ENCODE assay signal across 19 mouse cellular contexts in genomic region chr8:45597631-45598420, GRCm38 (mm10).
DNase-seq lines count a peak whose midpoint lies in the region; ATAC-seq lines count a peak whose summit lies in the region.
"Had no signal": no experiment of that assay in that cellular context is flagged by ENCODE, and none has a peak within 500 bp of the region (broad histone marks: within the 10 kb centered on the region; RNA-seq: fewer than 3 reads in every experiment).

No protein-coding gene starts in this region.

- H3K9ac ChIP-seq in heart, embryonic 11.5 days (ENCODE audit: low read depth, low read length), result no peak overlapping the region
- H3K9ac ChIP-seq in intestine, embryonic 15.5 days, result no peak overlapping the region
- H3K9ac ChIP-seq: embryonic facial prominence, embryonic 15.5 days; hindbrain, embryonic 13.5 days; liver, embryonic 14.5 days; lung, embryonic 15.5 days; midbrain, embryonic 13.5 days had no signal

- H3K36me3 ChIP-seq in heart, embryonic 11.5 days (ENCODE audit: control insufficient read depth, insufficient read depth, low read length), result no peaks in the 10 kb centered on the region
- no peaks in the 10 kb centered on the region for H3K36me3 ChIP-seq in intestine, embryonic 15.5 days
- H3K36me3 ChIP-seq: embryonic facial prominence, embryonic 15.5 days; forebrain, embryonic 10.5 days; hindbrain, embryonic 13.5 days; lung, embryonic 15.5 days had no signal

- peak overlapping the region; percentile 89 for H3K27ac ChIP-seq in heart, embryonic 11.5 days (ENCODE audit: low read depth, low read length)
- H3K27ac ChIP-seq in intestine, embryonic 15.5 days, result no peak overlapping the region
- H3K27ac ChIP-seq: embryonic facial prominence, embryonic 15.5 days; forebrain, embryonic 10.5 days; gastrocnemius, adult 2 months; hindbrain, embryonic 13.5 days; liver, embryonic 14.5 days; lung, embryonic 15.5 days; midbrain, embryonic 13.5 days had no signal

- 49% methylated on average over 7 of the region's 7 CpGs for WGBS in heart, embryonic 11.5 days (ENCODE audit: insufficient replicate concordance)
- 81% methylated on average over 7 of the region's 7 CpGs for WGBS in intestine, embryonic 15.5 days

- DNase-seq in heart, adult 11 months, result peak; percentile 78
- no peak for DNase-seq in heart, postnatal 36 days
- peak; percentile 65 for DNase-seq in 3T3-L1 (ENCODE audit: low read depth, low spot score)
- DNase-seq in heart, postnatal 10 days, result peak; percentile 48 to 55
- DNase-seq in T-cell, adult 2 months (ENCODE audit: low spot score), result no peak
- DNase-seq: adrenal gland, postnatal 14 days; B cell, adult 2 months; cerebellum, adult 18-20 months; cerebellum, postnatal 25 days; gastrocnemius, adult 2 months; thymus, postnatal 36 days had no signal

- no peaks in the 10 kb centered on the region for H3K9me3 ChIP-seq in heart, embryonic 11.5 days (replicated peaks; ENCODE audit: control insufficient read depth, low read length)
- H3K9me3 ChIP-seq in intestine, embryonic 15.5 days, result no peaks in the 10 kb centered on the region
- H3K9me3 ChIP-seq: embryonic facial prominence, embryonic 15.5 days; forebrain, embryonic 10.5 days; hindbrain, embryonic 13.5 days; lung, embryonic 15.5 days; midbrain, embryonic 13.5 days had no signal

- peak; percentile 57; the same call in 1 of the 2 replicates for ATAC-seq in heart, embryonic 11.5 days (replicated peaks; ENCODE audit: insufficient number of reproducible peaks, low FRiP score, low TSS enrichment)
- ATAC-seq in intestine, embryonic 15.5 days, result no peak
- ATAC-seq: midbrain, embryonic 13.5 days had no signal

- H3K27me3 ChIP-seq in heart, embryonic 11.5 days (ENCODE audit: control insufficient read depth, insufficient read depth, low read length), result no peaks in the 10 kb centered on the region
- H3K27me3 ChIP-seq in intestine, embryonic 15.5 days (replicated peaks), result no peaks in the 10 kb centered on the region
- H3K27me3 ChIP-seq: embryonic facial prominence, embryonic 15.5 days; hindbrain, embryonic 13.5 days; lung, embryonic 15.5 days; midbrain, embryonic 13.5 days had no signal

- intact Hi-C loops in heart, postnatal 36 days (cut with DNase I), result no loop called here
- intact Hi-C loops in heart, postnatal 10 days (cut with DNase I), result loop anchor here (5.0 kb wide), 1 partner anchor 59 kb away; no protein-coding TSS in a partner anchor

- H3K4me1 ChIP-seq in heart, embryonic 11.5 days (ENCODE audit: control insufficient read depth, insufficient read depth, low read length), result peaks cover 2% of the 10 kb centered on the region; the same call in 1 of the 2 replicates
- no peaks in the 10 kb centered on the region for H3K4me1 ChIP-seq in intestine, embryonic 15.5 days (replicated peaks)
- H3K4me1 ChIP-seq: forebrain, embryonic 10.5 days; hindbrain, embryonic 13.5 days; midbrain, embryonic 13.5 days had no signal

- H3K4me3 ChIP-seq in heart, embryonic 11.5 days (ENCODE audit: low read depth, low read length), result no peak overlapping the region
- H3K4me3 ChIP-seq in intestine, embryonic 15.5 days (replicated peaks), result no peak overlapping the region
- H3K4me3 ChIP-seq: embryonic facial prominence, embryonic 15.5 days; forebrain, embryonic 10.5 days; gastrocnemius, adult 2 months; hindbrain, embryonic 13.5 days; lung, embryonic 15.5 days; midbrain, embryonic 13.5 days had no signal

- no peak overlapping the region for H3K4me2 ChIP-seq in heart, embryonic 11.5 days
- no peak overlapping the region for H3K4me2 ChIP-seq in intestine, embryonic 15.5 days (replicated peaks)
- H3K4me2 ChIP-seq: embryonic facial prominence, embryonic 15.5 days; hindbrain, embryonic 13.5 days; lung, embryonic 15.5 days; midbrain, embryonic 13.5 days had no signal

Comparison
In these comparisons a context has a peak if more than half of its experiments do, and no peak if none do; other contexts are left out.
1. DNase-seq: peak in heart, adult 11 months (single experiment), 3T3-L1 (single experiment) and heart, postnatal 10 days (2 of 2); none in heart, postnatal 36 days (0 of 2) and T-cell, adult 2 months (single experiment).